Mouse (Mus musculus): ENCODE data around the gene Gm3033. TPM values are rescaled to one million over a fixed set of nuclear protein-coding genes. Genes with fewer than 3 reads are reported as not detected.
"Not testable (repeated sequence)": the region's sequence is repeated elsewhere in the genome, so short reads cannot be mapped to it uniquely, and the experiment has no call there.

Gene Gm3033
- polyA plus RNA-seq (2012; rRNA removed) = not detected in 2 replicates

- H3K4me3 ChIP-seq (replicated peaks; ENCODE audit: insufficient read depth, low read depth, low read length); H3K27me3 ChIP-seq (ENCODE audit: control insufficient read depth, insufficient read depth, low read length); H3K4me1 ChIP-seq (ENCODE audit: control insufficient read depth, insufficient read depth, low read length); H3K27ac ChIP-seq (ENCODE audit: insufficient read depth, low read length); DNase-seq: not testable (repeated sequence)
- no CpG with 5 or more reads among the region's 2 CpGs for WGBS
Observed at GRCm38 (mm10) chr14:3845945-3846344, at the start of gene Gm3033. TSS of gene Gm3033 (plus strand) at chr14:3846245.

GRCm38 (mm10) chr14:3809774-3810173 is 36.3 kb upstream of the Gm3033 start, which contains the start of gene Gm3002:
TSS of gene Gm3002 (plus strand) at chr14:3810074.
- H3K4me3 ChIP-seq (replicated peaks; ENCODE audit: insufficient read depth, low read depth, low read length); DNase-seq; H3K4me1 ChIP-seq (ENCODE audit: control insufficient read depth, insufficient read depth, low read length); H3K27me3 ChIP-seq (ENCODE audit: control insufficient read depth, insufficient read depth, low read length); H3K27ac ChIP-seq (ENCODE audit: insufficient read depth, low read length): not testable (repeated sequence)
- WGBS = no CpG with 5 or more reads among the region's 31 CpGs

DNA sequence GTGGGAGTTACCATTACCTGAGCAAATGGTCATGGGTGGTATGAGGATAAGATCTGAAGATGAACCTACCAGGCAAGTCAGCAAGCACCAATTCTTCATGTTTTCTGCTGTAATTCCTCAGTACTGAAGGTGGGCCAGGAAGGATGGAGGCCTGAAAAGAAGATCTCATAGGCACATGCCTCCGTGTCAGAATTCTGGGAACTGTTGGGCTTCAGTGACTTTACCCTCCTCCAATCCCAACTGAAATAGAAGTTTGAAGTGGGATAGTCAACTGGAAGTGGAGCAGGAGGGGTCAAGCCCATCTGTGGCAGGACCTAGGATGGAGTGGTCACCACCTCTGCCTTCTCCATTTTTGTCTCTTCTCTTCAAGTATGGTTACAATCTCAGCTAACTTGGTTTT is 37.8 kb downstream of the Gm3033 start, which contains the start of gene Gm2916:
Gm2916 (plus strand) TSS at position 301 of the 400 bp plus-strand sequence.
- not testable (repeated sequence) for H3K4me1 ChIP-seq (ENCODE audit: control insufficient read depth, insufficient read depth, low read length); H3K27ac ChIP-seq (ENCODE audit: insufficient read depth, low read length); H3K4me3 ChIP-seq (replicated peaks; ENCODE audit: insufficient read depth, low read depth, low read length); H3K27me3 ChIP-seq (ENCODE audit: control insufficient read depth, insufficient read depth, low read length); DNase-seq
- WGBS = no CpG with 5 or more reads among the region's 1 CpGs

Other genes with a start within 250 kb of the Gm3033 start
- gene Gm3012, start 211.7 kb upstream of the Gm3033 start, polyA plus RNA-seq (2012; rRNA removed) = not detected in 2 replicates
- 1.9 and 3.3 TPM in 2 replicates for gene Gm3020, start 194.2 kb upstream of the Gm3033 start, polyA plus RNA-seq (2012; rRNA removed)
- not detected in 2 replicates for gene Gm3043, start 157.5 kb upstream of the Gm3033 start, polyA plus RNA-seq (2012; rRNA removed)
- 0.87 and 1.2 TPM in 2 replicates for gene Gm3002, start 36.2 kb upstream of the Gm3033 start, polyA plus RNA-seq (2012; rRNA removed)
- 0.21 TPM in 1 of 2 replicates, not detected in the other for gene Gm2916, start 37.9 kb downstream of the Gm3033 start, polyA plus RNA-seq (2012; rRNA removed)
- 0.24 TPM in 1 of 2 replicates, not detected in the other for gene Gm3029, start 85.5 kb downstream of the Gm3033 start, polyA plus RNA-seq (2012; rRNA removed)
- 0.26 and 0.51 TPM in 2 replicates for gene Gm3095, start 117.3 kb downstream of the Gm3033 start, polyA plus RNA-seq (2012; rRNA removed)
- not detected in 2 replicates for gene Gm3099, start 152.1 kb downstream of the Gm3033 start, polyA plus RNA-seq (2012; rRNA removed)
- 0.49 and 0.74 TPM in 2 replicates for gene Gm5796, start 177.7 kb downstream of the Gm3033 start, polyA plus RNA-seq (2012; rRNA removed)
- not detected in 2 replicates for gene Gm3115, start 237.9 kb downstream of the Gm3033 start, polyA plus RNA-seq (2012; rRNA removed)